In genomic region chr13:93093697-93094096, GRCm38 (mm10) we compare ENCODE assay signal across 15 mouse cellular contexts. TPM values are rescaled to one million over a fixed set of nuclear protein-coding genes. Genes with fewer than 3 reads are reported as not detected.
DNase-seq lines count a peak whose midpoint lies in the region; TF ChIP-seq lines count a peak whose summit lies in the region.
"Had no signal": no experiment of that assay in that cellular context is flagged by ENCODE, and none has a peak within 500 bp of the region (broad histone marks: within the 10 kb centered on the region; RNA-seq: fewer than 3 reads in every experiment).

No protein-coding gene starts in this region.

- H3K4me1 ChIP-seq in thymus, adult 2 months (replicated peaks; ENCODE audit: control insufficient read depth, insufficient read depth, low read length): peaks cover 46% of the 10 kb centered on the region
- H3K4me1 ChIP-seq: forebrain, embryonic 12.5 days; kidney, embryonic 15.5 days; midbrain, embryonic 15.5 days had no signal

- no peaks in the 10 kb centered on the region for H3K36me3 ChIP-seq in thymus, adult 2 months (ENCODE audit: control insufficient read depth, insufficient read depth, low read length)
- H3K36me3 ChIP-seq: forebrain, embryonic 12.5 days; kidney, embryonic 15.5 days; midbrain, embryonic 15.5 days had no signal

- H3K4me3 ChIP-seq in gastrocnemius, adult 2 months: no peak overlapping the region
- H3K4me3 ChIP-seq in thymus, adult 2 months (ENCODE audit: control insufficient read depth, insufficient read depth, low read length): 0 out of 2 replicates have a peak overlapping the region, but pooled peaks have one; percentile 0
- H3K4me3 ChIP-seq: forebrain, embryonic 12.5 days; kidney, embryonic 15.5 days; midbrain, embryonic 15.5 days had no signal

- H3K27me3 ChIP-seq in thymus, adult 2 months (ENCODE audit: control insufficient read depth, insufficient read depth, low read length): no peaks in the 10 kb centered on the region
- H3K27me3 ChIP-seq: forebrain, embryonic 12.5 days; kidney, embryonic 15.5 days; midbrain, embryonic 15.5 days had no signal

- 7% methylated on average over 5 of the region's 5 CpGs for WGBS in thymus, adult 2 months

- TF ChIP-seq POLR2A in thymus, adult 2 months (IDR thresholded peaks at IDR 0.05; ENCODE audit: control insufficient read depth, extremely low read depth, insufficient read depth, low read length, poor library complexity): no peak

- no peak for DNase-seq in gastrocnemius, adult 2 months
- no peak for DNase-seq in gastrocnemius, postnatal 4 days (ENCODE audit: low spot score in 2 of 2)
- peak; percentile 13 to 25 for DNase-seq in spleen, postnatal 36 days (ENCODE audit: low spot score in 2 of 2)
- no peak for DNase-seq in spleen, postnatal 14 days (ENCODE audit: low spot score in 2 of 2)
- peak; percentile 34 for DNase-seq in thymus, adult 2 months
- DNase-seq in kidney, postnatal 25 days: no peak
- DNase-seq in adipocyte (ENCODE audit: low spot score): no peak
- DNase-seq in retina, embryonic 14.5 days (ENCODE audit: low spot score): no peak
- DNase-seq: right cerebral cortex, postnatal 14 days had no signal

- H3K27ac ChIP-seq in gastrocnemius, adult 2 months: peak overlapping the region; percentile 49; the same call in 1 of the 2 replicates
- peak overlapping the region; percentile 96 for H3K27ac ChIP-seq in thymus, adult 2 months (ENCODE audit: control insufficient read depth, insufficient read depth, low read length)
- H3K27ac ChIP-seq: forebrain, embryonic 12.5 days; hindbrain, postnatal 0 days; kidney, embryonic 15.5 days; liver, embryonic 14.5 days; midbrain, embryonic 15.5 days had no signal

- intact Hi-C loops in gastrocnemius, adult 2 months (cut with DNase I): loop anchor here (10.0 kb wide), 1 partner anchor 621 kb away; no protein-coding TSS in a partner anchor

- TF ChIP-seq CTCF in gastrocnemius, adult 2 months (IDR thresholded peaks at IDR 0.05): no peak
- TF ChIP-seq CTCF in thymus, adult 2 months (IDR thresholded peaks at IDR 0.05; ENCODE audit: borderline replicate concordance, control insufficient read depth, extremely low read depth, insufficient read depth, low read length, poor library complexity): no peak

RNA-seq across cellular contexts. Expression of gene Cmya5, which starts 50.8 kb away (rescaled TPM):
- 1,000 to 10,000 TPM; 1,090 to 1,382 TPM for total RNA-seq in gastrocnemius, adult 2 months (2021)
- 100 to 1,000 TPM; 272 to 277 TPM for total RNA-seq in gastrocnemius, postnatal 4 days (2021)
- polyA plus RNA-seq in thymus, adult 2 months (2012; rRNA removed): 0.32 and 1.5 TPM in 2 replicates
- total RNA-seq: megakaryocyte progenitor cell, adult 5-6 weeks had no signal

Comparison
In these comparisons a context has a peak if more than half of its experiments do, and no peak if none do; other contexts are left out.
1. DNase-seq: peak in spleen, postnatal 36 days (2 of 2) and thymus, adult 2 months (single experiment); none in gastrocnemius, adult 2 months (single experiment), gastrocnemius, postnatal 4 days (0 of 2), spleen, postnatal 14 days (0 of 2), kidney, postnatal 25 days (0 of 2), adipocyte (single experiment) and retina, embryonic 14.5 days (single experiment).